Mouse (Mus musculus): ENCODE results near the gene Srprb. TPM values are rescaled to one million over a fixed set of nuclear protein-coding genes. Genes with fewer than 3 reads are reported as not detected.

The Srprb gene
- total RNA-seq, 2 experiments from 2014 or later: 4.7 to 8.0 TPM

- ATAC-seq (replicated peaks; ENCODE audit: low FRiP score, poor library complexity, severe bottlenecking): no peak
Observed at GRCm38 (mm10) chr9:103149074-103149799, 52.7 kb downstream of the Srprb start.

- no peak for ATAC-seq (replicated peaks; ENCODE audit: low FRiP score, poor library complexity, severe bottlenecking)
Observed at GRCm38 (mm10) chr9:103147103-103147502, 54.8 kb downstream of the Srprb start.

GRCm38 (mm10) chr9:103146703-103147102 lies 55.2 kb downstream of the Srprb start:
- ATAC-seq (replicated peaks; ENCODE audit: low FRiP score, poor library complexity, severe bottlenecking): no peak

- no peak for ATAC-seq (replicated peaks; ENCODE audit: low FRiP score, poor library complexity, severe bottlenecking)
Observed at GRCm38 (mm10) chr9:103146257-103146656, 55.7 kb downstream of the Srprb start.

- no peak for ATAC-seq (replicated peaks; ENCODE audit: low FRiP score, poor library complexity, severe bottlenecking)
Observed at GRCm38 (mm10) chr9:103145351-103145750, 56.6 kb downstream of the Srprb start.

GRCm38 (mm10) chr9:103143881-103144280 lies 58.1 kb downstream of the Srprb start:
- no peak for ATAC-seq (replicated peaks; ENCODE audit: low FRiP score, poor library complexity, severe bottlenecking)

GRCm38 (mm10) chr9:103141266-103141665 lies 60.7 kb downstream of the Srprb start:
- no peak for ATAC-seq (replicated peaks; ENCODE audit: low FRiP score, poor library complexity, severe bottlenecking)

GRCm38 (mm10) chr9:103140384-103140783 lies 61.6 kb downstream of the Srprb start:
- no peak for ATAC-seq (replicated peaks; ENCODE audit: low FRiP score, poor library complexity, severe bottlenecking)

GRCm38 (mm10) chr9:103139481-103139880 lies 62.5 kb downstream of the Srprb start:
- ATAC-seq (replicated peaks; ENCODE audit: low FRiP score, poor library complexity, severe bottlenecking): no peak

Other genes with a start within 250 kb of the Srprb start
- 0.42 TPM in 1 of 2 replicates, not detected in the other for gene Slco2a1, start 213.4 kb downstream of the Srprb start, total RNA-seq (2015; ENCODE audit: low replicate concordance)
- 0.13 TPM in 1 of 2 replicates, not detected in the other for gene Slco2a1, start 213.4 kb downstream of the Srprb start, total RNA-seq (2017; ENCODE audit: low replicate concordance)
- 0.36 and 0.42 TPM in 2 replicates for gene Rab6b, start 90.3 kb downstream of the Srprb start, total RNA-seq (2015; ENCODE audit: low replicate concordance)
- 0.61 and 0.64 TPM in 2 replicates for gene Rab6b, start 90.3 kb downstream of the Srprb start, total RNA-seq (2017; ENCODE audit: low replicate concordance)
- gene Gm20425, start 28.2 kb upstream of the Srprb start, total RNA-seq (2015; ENCODE audit: low replicate concordance): not detected in 2 replicates
- gene Gm20425, start 28.2 kb upstream of the Srprb start, total RNA-seq (2017; ENCODE audit: low replicate concordance): 0.68 TPM in 1 of 2 replicates, not detected in the other
- gene Trf, start 28.3 kb upstream of the Srprb start, total RNA-seq (2015; ENCODE audit: low replicate concordance): 102 and 125 TPM in 2 replicates
- gene Trf, start 28.3 kb upstream of the Srprb start, total RNA-seq (2017; ENCODE audit: low replicate concordance): 48.3 and 79.1 TPM in 2 replicates
- gene 1300017J02Rik, start 102.9 kb upstream of the Srprb start, total RNA-seq (2015; ENCODE audit: low replicate concordance): 185 and 265 TPM in 2 replicates
- gene 1300017J02Rik, start 102.9 kb upstream of the Srprb start, total RNA-seq (2017; ENCODE audit: low replicate concordance): 172 and 265 TPM in 2 replicates
- gene Topbp1, start 103.1 kb upstream of the Srprb start, total RNA-seq (2015; ENCODE audit: low replicate concordance): 162 and 228 TPM in 2 replicates
- gene Topbp1, start 103.1 kb upstream of the Srprb start, total RNA-seq (2017; ENCODE audit: low replicate concordance): 128 and 142 TPM in 2 replicates
- 71.7 and 73.2 TPM in 2 replicates for gene Cdv3, start 163.7 kb upstream of the Srprb start, total RNA-seq (2015; ENCODE audit: low replicate concordance)
- gene Cdv3, start 163.7 kb upstream of the Srprb start, total RNA-seq (2017; ENCODE audit: low replicate concordance): 92.0 and 94.8 TPM in 2 replicates